Mouse (Mus musculus): Measurements from ENCODE around the gene Glud1. TPM values are rescaled to one million over a fixed set of nuclear protein-coding genes. Genes with fewer than 3 reads are reported as not detected.
"Not testable (repeated sequence)": the region's sequence is repeated elsewhere in the genome, so short reads cannot be mapped to it uniquely, and the experiment has no call there.

Glud1 gene
- polyA plus RNA-seq, 1 experiment: 115 TPM

DNA sequence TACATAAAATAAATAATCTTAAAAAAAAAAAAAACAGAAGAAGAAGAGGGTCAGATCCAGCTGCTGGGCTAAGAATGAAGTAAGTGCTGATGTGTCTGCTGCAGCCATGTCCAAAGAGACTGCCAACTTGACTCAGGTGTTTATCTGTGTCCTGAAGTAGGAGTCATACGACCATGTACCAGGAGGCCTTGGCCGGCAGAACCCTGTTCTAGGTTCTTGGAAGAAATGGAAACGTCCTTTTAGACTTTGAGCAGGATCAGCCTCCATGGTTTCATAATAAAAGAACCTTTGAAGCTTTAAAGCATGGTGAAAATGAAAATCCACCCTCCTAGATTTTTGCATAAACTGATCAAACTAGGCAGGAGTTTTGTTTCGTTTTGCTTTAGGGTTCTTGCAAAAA, 43.9 kb downstream of the Glud1 start:
- Histone ChIP-seq H3K27ac (replicated peaks; ENCODE audit: low read depth, low read length) (no peak overlapping the region), H3K4me1 (ENCODE audit: control insufficient read depth, insufficient read depth, insufficient read length, low read length) (no peaks in the 10 kb centered on the region; the same call in 1 of the 2 replicates), H3K4me3 (ENCODE audit: insufficient read depth, low read depth, low read length) (no peak overlapping the region)

DNA sequence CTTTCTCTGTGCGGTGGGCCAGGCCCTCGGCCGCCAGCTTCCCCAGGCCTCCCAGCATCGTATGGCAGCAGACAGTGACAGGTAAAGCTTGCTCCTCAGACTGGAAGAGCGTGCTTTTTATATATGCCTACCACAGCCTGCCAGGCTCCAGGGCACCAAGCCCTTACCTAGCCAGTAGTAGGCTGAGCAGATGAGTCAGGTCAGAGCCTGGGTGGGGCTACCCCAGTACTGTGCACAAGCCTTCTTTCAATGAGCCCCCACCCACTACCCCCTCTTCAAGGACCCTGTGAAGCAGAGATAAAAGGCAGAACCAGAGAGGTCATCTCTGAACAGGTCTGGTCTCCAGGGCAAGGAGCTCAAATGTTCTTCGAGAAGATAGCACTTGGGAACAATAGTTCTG, 44.8 kb downstream of the Glud1 start, which contains the start of gene Fam25c:
Gene Fam25c (minus strand): TSS at position 133 of the 400 bp plus-strand sequence.
- H3K27ac ChIP-seq (replicated peaks; ENCODE audit: low read depth, low read length): no peak within 1 kb of the TSS
- H3K4me1 ChIP-seq (ENCODE audit: control insufficient read depth, insufficient read depth, insufficient read length, low read length): no peaks in the 10 kb centered on the region; the same call in 1 of the 2 replicates
- H3K4me3 ChIP-seq (ENCODE audit: insufficient read depth, low read depth, low read length): no peak within 1 kb of the TSS

DNA sequence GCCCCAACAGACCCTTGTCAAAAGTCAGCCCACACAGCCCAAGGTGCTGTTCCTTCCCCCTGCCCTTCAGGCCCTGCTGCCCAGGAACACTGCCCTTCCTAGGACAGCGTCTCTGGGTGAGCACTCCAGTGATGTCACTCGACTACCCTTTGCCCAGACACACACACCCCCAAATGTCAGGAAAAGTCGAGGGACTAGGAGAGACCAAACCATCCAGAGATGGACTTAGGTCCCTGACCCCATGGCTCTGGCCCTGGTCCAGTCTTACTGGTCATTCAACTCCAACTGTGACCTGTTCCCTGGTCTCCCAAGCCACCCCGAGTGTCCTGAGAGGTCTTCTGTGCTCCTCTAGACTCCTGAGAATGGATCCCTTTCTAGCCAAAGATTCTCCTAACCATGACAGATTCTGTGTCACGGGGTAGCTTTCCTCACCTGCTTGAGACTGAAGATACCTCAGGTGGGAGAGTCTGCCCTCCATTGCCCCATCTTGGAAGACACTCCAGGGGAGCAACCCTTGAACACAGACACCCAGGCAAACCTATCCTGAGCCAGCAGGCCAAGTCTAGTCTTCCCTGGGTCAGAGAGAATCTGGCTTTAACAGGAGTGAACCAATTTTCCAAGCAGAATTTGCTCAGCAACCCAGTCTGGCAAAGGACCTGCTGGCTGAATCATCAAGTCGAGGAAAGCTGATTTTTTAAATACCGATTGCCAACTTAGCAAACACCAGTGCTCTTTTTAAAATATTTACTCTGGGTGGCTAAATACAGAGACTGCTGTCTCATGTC, 47.3 kb downstream of the Glud1 start:
- H3K4me3 ChIP-seq (ENCODE audit: insufficient read depth, low read depth, low read length): no peak overlapping the region
- no peak overlapping the region for H3K27ac ChIP-seq (replicated peaks; ENCODE audit: low read depth, low read length)

DNA sequence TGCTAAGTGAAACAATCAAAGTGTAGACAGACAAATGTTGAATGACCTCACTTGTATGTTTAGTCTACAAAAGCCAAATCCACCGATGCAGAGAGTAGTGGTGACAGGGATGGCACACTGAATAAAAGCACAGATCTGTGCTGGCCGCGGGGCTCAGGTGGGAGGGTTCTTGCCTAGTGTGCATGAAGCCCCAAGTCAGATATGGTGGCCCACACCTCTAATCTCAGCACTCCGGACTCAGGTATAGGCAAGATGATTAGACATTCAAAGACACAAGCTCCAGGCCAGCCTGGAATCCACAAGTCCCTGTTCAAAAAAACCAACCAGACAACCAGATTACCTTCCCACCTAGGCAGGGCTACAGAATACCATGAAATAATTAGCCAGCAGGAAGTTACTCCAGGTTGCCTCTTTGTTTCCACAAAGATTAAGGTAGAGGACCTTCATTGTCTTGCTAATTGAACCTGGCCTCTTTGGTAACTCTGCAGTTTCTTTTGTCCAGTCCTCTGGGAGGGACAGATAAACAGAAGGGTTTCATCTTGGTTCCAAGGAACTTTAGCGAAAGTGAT, 49.2 kb downstream of the Glud1 start:
- Histone ChIP-seq H3K4me1 (ENCODE audit: control insufficient read depth, insufficient read depth, insufficient read length, low read length) (no peaks in the 10 kb centered on the region; the same call in 1 of the 2 replicates), H3K27ac (replicated peaks; ENCODE audit: low read depth, low read length) (no peak overlapping the region), H3K4me3 (ENCODE audit: insufficient read depth, low read depth, low read length) (no peak overlapping the region)

More for the DNA sequence above, 47.3 kb downstream of the Glud1 start:
- no peaks in the 10 kb centered on the region; the same call in 1 of the 2 replicates for H3K4me1 ChIP-seq (ENCODE audit: control insufficient read depth, insufficient read depth, insufficient read length, low read length)

DNA sequence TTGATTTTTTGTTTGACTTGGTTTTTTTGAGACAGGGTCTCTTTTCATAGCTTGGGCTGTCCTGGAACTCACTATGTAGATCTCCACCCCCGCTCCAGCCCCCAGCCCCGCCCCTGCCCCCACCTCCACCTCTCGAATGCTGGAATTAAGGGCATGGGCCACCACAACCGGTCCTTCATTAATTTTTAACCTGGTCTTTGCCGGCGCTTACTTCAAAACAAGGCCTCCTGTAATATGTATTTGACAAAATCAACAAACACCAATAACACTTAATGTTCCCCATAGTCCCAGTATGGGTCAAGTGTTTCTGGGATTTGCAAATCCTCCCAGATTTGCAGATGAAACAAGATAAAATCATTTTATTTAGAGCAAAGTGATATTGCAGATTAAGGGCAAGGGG, 49.7 kb downstream of the Glud1 start:
- no peak overlapping the region for H3K4me3 ChIP-seq (ENCODE audit: insufficient read depth, low read depth, low read length)
- H3K4me1 ChIP-seq (ENCODE audit: control insufficient read depth, insufficient read depth, insufficient read length, low read length): no peaks in the 10 kb centered on the region
- H3K27ac ChIP-seq (replicated peaks; ENCODE audit: low read depth, low read length): no peak overlapping the region

DNA sequence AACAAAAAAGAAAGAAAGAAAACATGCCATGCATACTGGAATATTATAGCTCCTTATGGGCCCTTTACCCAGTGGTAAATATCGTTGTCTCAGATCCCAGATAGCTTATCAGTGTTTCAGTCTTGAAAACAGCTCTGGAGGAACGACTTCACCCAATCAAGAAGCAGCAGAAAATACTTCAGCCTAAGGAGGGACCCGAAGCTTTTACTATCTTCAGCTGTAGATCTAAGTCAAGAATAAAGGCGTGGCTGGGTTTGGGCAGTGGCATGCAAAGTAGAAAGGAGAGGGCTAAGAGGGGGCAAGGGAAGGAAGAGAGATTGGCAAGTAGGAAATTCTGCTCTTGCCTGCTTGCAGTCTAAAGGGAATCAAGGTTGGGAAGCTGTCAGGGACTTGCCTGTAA, 51.6 kb downstream of the Glud1 start:
- Histone ChIP-seq H3K4me1 (ENCODE audit: control insufficient read depth, insufficient read depth, insufficient read length, low read length) (no peaks in the 10 kb centered on the region), H3K4me3 (ENCODE audit: insufficient read depth, low read depth, low read length) (no peak overlapping the region), H3K27ac (replicated peaks; ENCODE audit: low read depth, low read length) (no peak overlapping the region)

DNA sequence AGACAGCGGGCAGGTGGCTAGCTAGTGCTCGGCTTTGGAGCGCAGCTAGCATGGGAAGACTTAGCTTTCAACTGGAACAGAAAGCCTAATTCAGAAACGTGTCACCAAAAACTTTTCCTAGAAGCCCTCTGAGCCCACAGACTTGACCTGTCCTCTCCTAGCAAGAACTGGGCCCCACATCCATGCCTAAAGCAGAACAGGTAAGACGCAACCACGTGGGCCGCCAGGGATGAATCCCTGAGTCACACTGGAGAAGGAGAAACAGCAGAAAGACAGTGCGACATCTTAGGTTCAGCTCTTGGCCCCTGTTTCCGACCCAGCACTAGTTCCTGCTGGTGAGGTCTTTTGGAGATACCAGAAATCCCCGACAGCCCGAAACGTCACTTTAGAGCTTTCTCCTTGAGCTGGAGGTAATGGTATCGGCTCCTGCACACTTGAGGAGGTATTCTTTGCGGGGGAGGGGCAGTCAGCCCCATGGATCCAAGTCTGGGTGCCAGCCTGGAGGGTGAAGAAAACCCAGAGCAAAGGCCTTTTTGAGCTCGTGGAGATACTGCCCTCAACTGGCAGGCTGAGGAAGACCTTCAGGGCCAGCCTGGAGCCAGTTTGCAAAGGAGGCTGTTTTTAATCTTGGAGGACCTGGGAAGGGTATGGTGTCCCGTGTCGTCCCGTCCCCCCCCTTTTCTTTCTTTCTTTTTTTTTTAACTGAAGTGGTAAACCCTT, 52.4 kb downstream of the Glud1 start:
- H3K4me3 ChIP-seq (ENCODE audit: insufficient read depth, low read depth, low read length): peak overlapping the region; percentile 64
- peak overlapping the region; percentile 91 for H3K27ac ChIP-seq (replicated peaks; ENCODE audit: low read depth, low read length)

DNA sequence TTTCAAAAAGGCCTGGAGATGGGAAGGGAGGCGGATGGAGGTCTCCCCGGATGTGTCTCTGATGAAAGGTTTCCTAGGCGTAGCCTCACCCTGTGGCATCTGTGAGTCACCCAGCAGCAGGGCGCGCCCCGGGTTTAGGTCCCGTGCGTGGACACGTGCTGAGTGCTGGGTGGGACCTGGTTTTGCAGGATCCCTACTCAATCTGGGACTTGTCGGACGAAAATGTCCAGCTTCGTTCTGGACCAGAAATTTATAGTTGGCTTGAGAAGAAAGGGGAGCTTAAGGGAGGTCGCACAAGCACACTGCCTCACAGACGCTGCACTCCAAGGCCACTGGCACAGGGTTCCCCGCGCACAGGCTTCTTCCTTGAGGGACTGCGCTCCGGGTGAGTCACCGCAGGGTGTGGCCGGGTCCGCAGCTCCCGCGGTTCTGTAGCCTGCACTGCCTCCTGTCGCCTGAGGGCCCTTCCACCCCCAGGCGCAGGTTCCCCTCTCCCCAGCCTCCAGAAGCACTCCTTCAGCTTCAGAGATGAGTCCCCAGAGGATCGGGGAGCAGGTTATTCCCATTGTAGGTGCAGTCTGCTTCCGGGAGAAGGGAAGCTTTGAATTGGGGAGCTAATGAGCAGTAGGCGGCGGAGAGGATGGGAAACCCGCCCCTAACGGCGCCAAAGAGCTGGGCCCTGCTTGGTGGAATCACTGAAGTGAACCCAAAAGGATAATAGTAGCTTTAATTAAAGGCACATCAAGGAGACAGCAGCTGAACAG, 53.1 kb downstream of the Glud1 start:
- peak overlapping the region; percentile 91 for H3K27ac ChIP-seq (replicated peaks; ENCODE audit: low read depth, low read length)
- H3K4me3 ChIP-seq (ENCODE audit: insufficient read depth, low read depth, low read length): peak overlapping the region; percentile 64
- H3K4me1 ChIP-seq (ENCODE audit: control insufficient read depth, insufficient read depth, insufficient read length, low read length): no peaks in the 10 kb centered on the region

More for the DNA sequence above, 52.4 kb downstream of the Glud1 start:
- H3K4me1 ChIP-seq (ENCODE audit: control insufficient read depth, insufficient read depth, insufficient read length, low read length): no peaks in the 10 kb centered on the region

DNA sequence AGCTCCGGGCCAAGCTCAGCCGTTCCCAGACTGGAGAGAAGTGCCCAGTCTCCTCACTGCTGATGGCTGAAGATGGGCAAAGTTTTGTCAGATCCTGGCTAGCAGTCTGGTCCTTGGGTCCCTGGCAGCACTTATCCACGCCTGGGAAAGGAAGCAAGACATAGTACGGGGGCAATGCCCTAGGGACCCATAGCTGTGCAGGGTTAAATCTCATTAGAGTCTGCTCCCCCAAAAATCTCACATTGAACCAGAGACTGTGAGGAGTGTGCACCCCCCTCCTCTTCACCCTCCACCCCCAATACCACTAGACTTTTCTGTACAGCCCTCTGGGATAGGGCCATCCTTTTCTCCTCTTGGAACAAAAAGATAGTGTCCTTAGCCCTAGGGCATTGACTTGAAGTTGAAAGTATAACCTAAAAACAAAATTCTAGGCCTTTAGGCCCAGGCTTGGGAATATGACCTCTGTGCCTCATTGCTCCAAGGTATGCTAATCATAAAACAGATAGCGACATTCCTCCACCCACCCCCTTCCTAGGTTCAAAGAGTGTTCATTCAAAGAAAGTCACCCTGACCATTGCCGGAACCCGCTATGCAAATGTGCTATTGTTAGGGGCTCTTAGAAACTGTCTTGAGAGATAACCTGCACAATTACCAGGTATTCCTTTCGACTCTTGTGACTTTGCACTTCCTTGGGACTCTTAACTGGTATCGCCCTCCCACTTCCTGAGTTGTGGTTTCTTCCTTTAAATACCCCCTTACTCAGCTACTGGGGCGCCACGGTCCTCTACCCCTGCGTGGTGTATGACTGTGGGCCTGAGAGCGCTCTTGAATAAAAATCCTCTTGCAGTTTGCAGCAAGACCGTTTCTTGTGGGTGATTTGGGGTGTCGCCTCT, 54.0 kb downstream of the Glud1 start:
- not testable (repeated sequence) for H3K4me1 ChIP-seq (ENCODE audit: control insufficient read depth, insufficient read depth, insufficient read length, low read length)
- Histone ChIP-seq H3K4me3 (ENCODE audit: insufficient read depth, low read depth, low read length) (peak overlapping the region; percentile 64), H3K27ac (replicated peaks; ENCODE audit: low read depth, low read length) (peak overlapping the region; percentile 91)

DNA sequence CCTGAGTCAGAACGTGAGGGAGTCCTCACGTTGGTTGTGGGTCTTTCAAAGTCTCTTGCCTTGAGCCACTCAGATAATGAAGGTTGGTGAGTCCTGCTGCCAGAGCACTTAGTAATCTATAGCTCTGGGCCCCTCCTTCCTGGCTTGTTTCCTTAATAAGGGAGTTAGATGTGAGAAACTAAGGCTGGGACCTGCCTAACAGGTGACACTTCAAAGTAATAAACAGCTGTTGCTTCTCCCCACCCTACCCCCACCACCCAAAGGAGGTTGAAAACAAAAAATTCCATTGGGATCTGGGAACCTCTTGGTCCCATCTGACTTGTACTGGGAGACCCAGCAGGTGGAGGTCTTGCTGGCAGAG, 54.6 kb downstream of the Glud1 start:
- H3K4me3 ChIP-seq (ENCODE audit: insufficient read depth, low read depth, low read length): no peak overlapping the region
- no peak overlapping the region for H3K27ac ChIP-seq (replicated peaks; ENCODE audit: low read depth, low read length)
- no peaks in the 10 kb centered on the region for H3K4me1 ChIP-seq (ENCODE audit: control insufficient read depth, insufficient read depth, insufficient read length, low read length)

DNA sequence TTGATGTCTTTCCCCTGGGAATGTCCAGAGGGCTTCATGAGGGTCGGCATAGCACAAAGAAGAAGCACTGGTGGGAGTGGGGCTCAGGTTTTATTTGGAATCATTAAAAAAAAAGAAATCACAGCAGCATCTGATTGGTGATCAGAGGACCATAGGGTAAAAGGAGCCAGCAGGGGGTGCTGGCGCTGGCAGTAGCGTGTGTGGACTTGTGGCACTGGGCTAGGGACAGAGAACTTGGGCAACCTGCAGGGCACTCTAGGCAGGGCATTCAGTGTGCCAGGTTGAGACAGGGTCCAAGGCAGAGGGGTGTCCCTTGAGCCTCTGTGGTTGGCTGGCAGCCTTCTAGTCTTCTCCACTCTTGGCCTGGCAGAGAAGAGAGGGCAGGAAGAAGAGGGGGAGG, 59.7 kb downstream of the Glud1 start:
- H3K27ac ChIP-seq (replicated peaks; ENCODE audit: low read depth, low read length): no peak overlapping the region
- peaks cover 8% of the 10 kb centered on the region for H3K4me1 ChIP-seq (ENCODE audit: control insufficient read depth, insufficient read depth, insufficient read length, low read length)
- no peak overlapping the region for H3K4me3 ChIP-seq (ENCODE audit: insufficient read depth, low read depth, low read length)

DNA sequence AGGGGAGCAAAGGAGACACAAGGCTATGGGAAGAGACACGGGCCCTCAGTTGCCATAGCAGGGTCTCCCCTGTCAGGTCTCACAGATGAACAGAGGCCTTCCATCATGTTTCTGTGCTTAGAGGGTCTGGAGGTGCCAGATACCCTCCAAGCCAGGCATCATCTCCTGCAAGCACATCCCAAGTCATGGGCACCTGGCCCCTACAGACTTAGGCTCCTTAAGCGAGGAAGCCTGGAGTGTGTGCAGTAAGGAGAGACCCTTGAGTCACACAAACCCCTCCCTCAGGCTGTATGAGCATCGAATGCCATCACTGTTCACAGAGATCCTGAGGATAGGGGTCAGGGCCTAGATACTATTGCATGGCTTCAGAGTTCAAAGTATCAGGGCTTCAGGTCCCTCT, 60.4 kb downstream of the Glud1 start:
- H3K4me3 ChIP-seq (ENCODE audit: insufficient read depth, low read depth, low read length): no peak overlapping the region

DNA sequence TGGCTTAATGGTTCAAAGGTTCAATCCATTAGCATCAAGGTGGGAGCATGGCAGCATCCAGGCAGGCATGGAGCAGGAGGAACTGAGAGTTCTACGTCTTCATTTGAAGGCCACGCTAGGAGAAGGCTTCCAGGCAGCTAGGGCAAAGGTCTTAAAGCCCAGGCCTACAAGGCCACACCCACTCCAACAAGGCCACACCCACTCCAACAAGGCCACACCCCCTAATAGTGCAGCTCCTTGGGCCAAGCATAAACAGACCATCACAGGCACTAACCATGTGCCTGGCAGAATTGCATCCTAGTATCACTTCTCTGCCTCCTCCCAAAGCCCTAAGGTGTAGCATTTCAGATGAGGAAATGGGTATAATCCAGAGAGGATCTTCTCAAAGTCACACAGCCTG, 61.2 kb downstream of the Glud1 start:
- H3K4me3 ChIP-seq (ENCODE audit: insufficient read depth, low read depth, low read length): no peak overlapping the region
- no peak overlapping the region for H3K27ac ChIP-seq (replicated peaks; ENCODE audit: low read depth, low read length)
- H3K4me1 ChIP-seq (ENCODE audit: control insufficient read depth, insufficient read depth, insufficient read length, low read length): peaks cover 11% of the 10 kb centered on the region

More for the DNA sequence above, 60.4 kb downstream of the Glud1 start:
- H3K4me1 ChIP-seq (ENCODE audit: control insufficient read depth, insufficient read depth, insufficient read length, low read length): peaks cover 8% of the 10 kb centered on the region
- peak overlapping the region; percentile 9; the same call in 1 of the 2 replicates for H3K27ac ChIP-seq (replicated peaks; ENCODE audit: low read depth, low read length)

DNA sequence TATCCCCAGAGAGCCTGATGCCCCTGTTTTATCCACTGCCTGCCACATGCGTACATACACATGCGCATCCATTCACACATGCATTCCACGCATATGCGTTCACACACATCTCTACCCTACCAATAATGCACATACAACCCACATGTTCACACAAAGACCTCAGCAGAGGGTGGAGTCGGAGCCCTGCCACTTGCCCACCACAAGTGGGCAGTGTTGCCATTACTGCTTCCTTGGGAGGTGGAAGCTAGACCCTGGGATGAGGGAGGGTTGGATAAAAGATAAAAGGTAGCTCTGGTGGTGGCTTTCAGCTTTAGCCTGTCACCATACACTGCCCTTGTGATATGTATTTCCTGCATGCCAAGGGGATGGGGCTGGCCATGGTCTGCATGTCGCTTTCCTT, 62.1 kb downstream of the Glud1 start:
- Histone ChIP-seq H3K27ac (replicated peaks; ENCODE audit: low read depth, low read length) (no peak overlapping the region), H3K4me3 (ENCODE audit: insufficient read depth, low read depth, low read length) (no peak overlapping the region; the same call in 1 of the 2 replicates), H3K4me1 (ENCODE audit: control insufficient read depth, insufficient read depth, insufficient read length, low read length) (peaks cover 11% of the 10 kb centered on the region)

Data from brown adipose tissue, adult 24 weeks (tissue).